22 mouse cellular contexts compared by ENCODE assay signal in the genomic region with DNA sequence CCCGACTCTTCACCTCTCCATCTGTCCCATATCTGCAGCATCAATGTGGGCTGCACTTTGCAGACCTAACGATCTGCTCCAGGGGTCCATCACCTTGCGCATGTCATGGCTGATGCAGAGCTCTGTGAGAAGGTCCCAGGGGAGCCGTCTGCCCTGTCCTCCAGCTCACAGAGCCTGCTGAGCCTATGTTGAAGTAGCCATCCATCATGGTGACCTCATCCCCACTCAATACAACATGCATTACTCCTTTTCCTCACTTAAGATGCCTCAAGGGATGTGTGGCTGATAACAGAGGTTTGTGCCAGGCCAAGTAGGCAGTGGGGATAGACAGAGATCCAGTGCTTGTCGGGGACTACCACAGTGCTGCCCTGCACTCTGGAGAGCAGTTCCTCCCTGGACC.
"Had no signal": no experiment of that assay in that cellular context is flagged by ENCODE, and none has a peak within 500 bp of the region (broad histone marks: within the 10 kb centered on the region; RNA-seq: fewer than 3 reads in every experiment).

No protein-coding gene starts in this region.

- DNase-seq: gastrocnemius, postnatal 14 days; gastrocnemius, postnatal 36 days; heart, adult 18-20 months; heart, postnatal 10 days; heart, postnatal 36 days; kidney, adult 18-20 months; kidney, adult 8-10 months; kidney, postnatal 10 days; kidney, postnatal 4 days; left cerebral cortex, postnatal 4 days had no signal

- H3K4me1 ChIP-seq: liver, embryonic 12.5 days had no signal

- H3K9me3 ChIP-seq: heart, embryonic 10.5 days; heart, embryonic 12.5 days; hindbrain, embryonic 13.5 days; hindbrain, embryonic 15.5 days; limb, embryonic 13.5 days; limb, embryonic 15.5 days; liver, embryonic 12.5 days had no signal

- H3K9ac ChIP-seq: heart, embryonic 12.5 days; hindbrain, embryonic 13.5 days; hindbrain, embryonic 15.5 days; limb, embryonic 13.5 days; limb, embryonic 15.5 days; liver, embryonic 12.5 days; liver, embryonic 14.5 days had no signal

- H3K36me3 ChIP-seq: heart, embryonic 10.5 days; heart, embryonic 12.5 days; hindbrain, embryonic 13.5 days; hindbrain, embryonic 15.5 days; limb, embryonic 13.5 days; limb, embryonic 15.5 days; liver, embryonic 12.5 days had no signal

- H3K4me3 ChIP-seq: heart, embryonic 10.5 days; heart, embryonic 12.5 days; hindbrain, embryonic 13.5 days; hindbrain, embryonic 15.5 days; layer of hippocampus, adult 2 months; left cerebral cortex, adult 2 months; limb, embryonic 13.5 days; limb, embryonic 15.5 days; liver, embryonic 12.5 days had no signal

- H3K27me3 ChIP-seq: hindbrain, embryonic 13.5 days; hindbrain, embryonic 15.5 days; limb, embryonic 13.5 days; limb, embryonic 15.5 days; liver, embryonic 12.5 days had no signal

- H3K4me2 ChIP-seq: heart, embryonic 12.5 days; hindbrain, embryonic 13.5 days; hindbrain, embryonic 15.5 days; limb, embryonic 13.5 days; limb, embryonic 15.5 days; liver, embryonic 12.5 days had no signal

- H3K27ac ChIP-seq: heart, embryonic 10.5 days; hindbrain, embryonic 13.5 days; hindbrain, embryonic 15.5 days; hindbrain, postnatal 0 days; layer of hippocampus, adult 2 months; left cerebral cortex, adult 2 months; limb, embryonic 13.5 days; limb, embryonic 15.5 days; liver, embryonic 12.5 days; liver, embryonic 14.5 days had no signal

- ATAC-seq: hindbrain, postnatal 0 days; intestine, postnatal 0 days; liver, embryonic 12.5 days had no signal
